Mouse (Mus musculus): Measurements from ENCODE around the gene Rpusd3. TPM values are rescaled to one million over a fixed set of nuclear protein-coding genes. Genes with fewer than 3 reads are reported as not detected.

Rpusd3 gene
- polyA plus RNA-seq, 1 experiment from 2014 or later = 24.0 TPM

- 91% methylated on average over 13 of the region's 13 CpGs for WGBS
- H3K4me3 ChIP-seq (replicated peaks) = no peak overlapping the region
- no peaks in the 10 kb centered on the region for H3K4me1 ChIP-seq
- H3K27ac ChIP-seq = no peak overlapping the region
- H3K36me3 ChIP-seq = peaks cover 4% of the 10 kb centered on the region; the same call in 1 of the 2 replicates
- no peaks in the 10 kb centered on the region for H3K9me3 ChIP-seq (replicated peaks)
- H3K27me3 ChIP-seq = no peaks in the 10 kb centered on the region
- ATAC-seq (replicated peaks; ENCODE audit: low FRiP score) = no peak
- H3K4me2 ChIP-seq = no peak overlapping the region
- H3K9ac ChIP-seq = no peak overlapping the region
These were observed 17.0 kb downstream of the Rpusd3 start for GRCm38 (mm10) chr6:113402094-113402493.

- H3K9ac ChIP-seq = no peak overlapping the region
- H3K27me3 ChIP-seq = no peaks in the 10 kb centered on the region
- no peak overlapping the region for H3K4me2 ChIP-seq
- H3K27ac ChIP-seq = no peak overlapping the region
- H3K9me3 ChIP-seq (replicated peaks) = no peaks in the 10 kb centered on the region
- H3K4me3 ChIP-seq (replicated peaks) = no peak overlapping the region
- no peak for ATAC-seq (replicated peaks; ENCODE audit: low FRiP score)
- peaks cover 17% of the 10 kb centered on the region for H3K4me1 ChIP-seq
- H3K36me3 ChIP-seq = peaks cover 11% of the 10 kb centered on the region; the same call in 1 of the 2 replicates
- 83% methylated on average over 10 of the region's 10 CpGs for WGBS
These were observed 22.7 kb downstream of the Rpusd3 start for GRCm38 (mm10) chr6:113396270-113397030.

- Histone ChIP-seq H3K27me3 (no peaks in the 10 kb centered on the region), H3K4me1 (peaks cover 19% of the 10 kb centered on the region), H3K4me3 (replicated peaks) (no peak overlapping the region), H3K4me2 (no peak overlapping the region), H3K27ac (no peak overlapping the region), H3K36me3 (peaks cover 17% of the 10 kb centered on the region), H3K9ac (no peak overlapping the region), H3K9me3 (replicated peaks) (no peaks in the 10 kb centered on the region)
- 97% methylated on average over 6 of the region's 6 CpGs for WGBS
- ATAC-seq (replicated peaks; ENCODE audit: low FRiP score) = no peak
These were observed 23.6 kb downstream of the Rpusd3 start for GRCm38 (mm10) chr6:113395501-113395900.

GRCm38 (mm10) chr6:113394811-113395210 lies 24.3 kb downstream of the Rpusd3 start:
- WGBS = 87% methylated on average over 11 of the region's 11 CpGs
- Histone ChIP-seq H3K4me1 (peaks cover 19% of the 10 kb centered on the region), H3K36me3 (peaks cover 24% of the 10 kb centered on the region)

GRCm38 (mm10) chr6:113393951-113394350 lies 25.2 kb downstream of the Rpusd3 start:
- no peak for ATAC-seq (replicated peaks; ENCODE audit: low FRiP score)
- H3K9me3 ChIP-seq (replicated peaks) = no peaks in the 10 kb centered on the region
- H3K4me1 ChIP-seq = peaks cover 19% of the 10 kb centered on the region
- 88% methylated on average over 6 of the region's 6 CpGs for WGBS
- H3K27ac ChIP-seq = no peak overlapping the region
- H3K4me2 ChIP-seq = no peak overlapping the region
- H3K4me3 ChIP-seq (replicated peaks) = no peak overlapping the region
- peaks cover 32% of the 10 kb centered on the region for H3K36me3 ChIP-seq
- no peak overlapping the region for H3K9ac ChIP-seq
- no peaks in the 10 kb centered on the region for H3K27me3 ChIP-seq

More at GRCm38 (mm10) chr6:113394811-113395210, 24.3 kb downstream of the Rpusd3 start:
- no peak overlapping the region for H3K4me2 ChIP-seq
- no peak overlapping the region for H3K9ac ChIP-seq
- H3K27me3 ChIP-seq = no peaks in the 10 kb centered on the region
- no peak overlapping the region for H3K4me3 ChIP-seq (replicated peaks)
- no peaks in the 10 kb centered on the region for H3K9me3 ChIP-seq (replicated peaks)
- no peak overlapping the region for H3K27ac ChIP-seq
- no peak for ATAC-seq (replicated peaks; ENCODE audit: low FRiP score)

GRCm38 (mm10) chr6:113392387-113393071 lies 26.6 kb downstream of the Rpusd3 start:
- peak overlapping the region; percentile 53 for H3K4me3 ChIP-seq (replicated peaks)
- peak overlapping the region; percentile 48 for H3K9ac ChIP-seq
- H3K36me3 ChIP-seq = peaks cover 47% of the 10 kb centered on the region
- peak; percentile 89 for ATAC-seq (replicated peaks; ENCODE audit: low FRiP score)
- H3K27ac ChIP-seq = peak overlapping the region; percentile 59
- peak overlapping the region; percentile 95 for H3K4me2 ChIP-seq
- H3K27me3 ChIP-seq = no peaks in the 10 kb centered on the region
- H3K4me1 ChIP-seq = peaks cover 19% of the 10 kb centered on the region
- under 1% methylated on average over 51 of the region's 51 CpGs for WGBS
- no peaks in the 10 kb centered on the region for H3K9me3 ChIP-seq (replicated peaks)

- WGBS = 32% methylated on average over 10 of the region's 10 CpGs
- no peak for ATAC-seq (replicated peaks; ENCODE audit: low FRiP score)
- Histone ChIP-seq H3K27me3 (no peaks in the 10 kb centered on the region), H3K36me3 (peaks cover 52% of the 10 kb centered on the region), H3K9me3 (replicated peaks) (no peaks in the 10 kb centered on the region), H3K27ac (peak overlapping the region; percentile 59; the same call in 1 of the 2 replicates), H3K4me2 (peak overlapping the region; percentile 95), H3K4me3 (replicated peaks) (peak overlapping the region; percentile 53), H3K9ac (peak overlapping the region; percentile 48), H3K4me1 (peaks cover 19% of the 10 kb centered on the region)
These were observed 27.1 kb downstream of the Rpusd3 start for GRCm38 (mm10) chr6:113392015-113392386.

GRCm38 (mm10) chr6:113390715-113391114 lies 28.4 kb downstream of the Rpusd3 start:
- Histone ChIP-seq H3K27me3 (no peaks in the 10 kb centered on the region), H3K4me2 (no peak overlapping the region), H3K9ac (no peak overlapping the region), H3K9me3 (replicated peaks) (no peaks in the 10 kb centered on the region), H3K4me1 (peaks cover 19% of the 10 kb centered on the region), H3K36me3 (peaks cover 59% of the 10 kb centered on the region), H3K4me3 (replicated peaks) (no peak overlapping the region), H3K27ac (no peak overlapping the region)
- WGBS = 85% methylated on average over 3 of the region's 3 CpGs
- no peak for ATAC-seq (replicated peaks; ENCODE audit: low FRiP score)

- ATAC-seq (replicated peaks; ENCODE audit: low FRiP score) = no peak
- Histone ChIP-seq H3K4me3 (replicated peaks) (no peak within 1 kb of the TSS), H3K4me2 (no peak within 1 kb of the TSS), H3K4me1 (peaks cover 19% of the 10 kb centered on the region), H3K36me3 (peaks cover 71% of the 10 kb centered on the region), H3K27ac (no peak within 1 kb of the TSS), H3K9ac (no peak within 1 kb of the TSS), H3K9me3 (replicated peaks) (no peaks in the 10 kb centered on the region), H3K27me3 (no peaks in the 10 kb centered on the region)
- 70% methylated on average over 8 of the region's 8 CpGs for WGBS
These were observed 30.2 kb downstream of the Rpusd3 start, which contains the start of gene Ttll3 for GRCm38 (mm10) chr6:113388960-113389359. Gene Ttll3 (plus strand): TSS chr6:113389260.

- 42% methylated on average over 3 of the region's 3 CpGs for WGBS
- Histone ChIP-seq H3K9me3 (replicated peaks) (no peaks in the 10 kb centered on the region), H3K36me3 (peaks cover 99% of the 10 kb centered on the region), H3K9ac (no peak overlapping the region), H3K4me2 (no peak overlapping the region), H3K27me3 (no peaks in the 10 kb centered on the region), H3K27ac (no peak overlapping the region), H3K4me1 (no peaks in the 10 kb centered on the region), H3K4me3 (replicated peaks) (no peak overlapping the region)
- ATAC-seq (replicated peaks; ENCODE audit: low FRiP score) = no peak
These were observed 33.1 kb downstream of the Rpusd3 start for GRCm38 (mm10) chr6:113386025-113386424.

GRCm38 (mm10) chr6:113385160-113385714 lies 33.9 kb downstream of the Rpusd3 start:
- Histone ChIP-seq H3K9ac (no peak overlapping the region), H3K27ac (no peak overlapping the region), H3K4me3 (replicated peaks) (no peak overlapping the region), H3K4me2 (no peak overlapping the region), H3K27me3 (no peaks in the 10 kb centered on the region), H3K9me3 (replicated peaks) (no peaks in the 10 kb centered on the region), H3K4me1 (no peaks in the 10 kb centered on the region), H3K36me3 (peaks cover 99% of the 10 kb centered on the region)
- no peak for ATAC-seq (replicated peaks; ENCODE audit: low FRiP score)
- WGBS = 85% methylated on average over 11 of the region's 11 CpGs

GRCm38 (mm10) chr6:113384351-113384927 lies 34.7 kb downstream of the Rpusd3 start:
- Histone ChIP-seq H3K4me1 (peaks cover 4% of the 10 kb centered on the region), H3K9me3 (replicated peaks) (no peaks in the 10 kb centered on the region), H3K4me3 (replicated peaks) (no peak overlapping the region), H3K9ac (no peak overlapping the region), H3K4me2 (no peak overlapping the region), H3K27ac (no peak overlapping the region), H3K36me3 (peaks cover 94% of the 10 kb centered on the region), H3K27me3 (no peaks in the 10 kb centered on the region)
- no peak for ATAC-seq (replicated peaks; ENCODE audit: low FRiP score)
- 92% methylated on average over 8 of the region's 8 CpGs for WGBS

Data from kidney, embryonic 15.5 days (tissue).